Mouse (Mus musculus) yolk sac, embryonic 10.5 days (tissue): ENCODE data around the gene Ino80b.

ENCODE experiments used
- DNase-seq: peaks from one replicate; pipeline ENCODE4 v3.0.0-alpha.2; 2017; ENCODE audit warnings: low spot score

Gene Ino80b

DNA sequence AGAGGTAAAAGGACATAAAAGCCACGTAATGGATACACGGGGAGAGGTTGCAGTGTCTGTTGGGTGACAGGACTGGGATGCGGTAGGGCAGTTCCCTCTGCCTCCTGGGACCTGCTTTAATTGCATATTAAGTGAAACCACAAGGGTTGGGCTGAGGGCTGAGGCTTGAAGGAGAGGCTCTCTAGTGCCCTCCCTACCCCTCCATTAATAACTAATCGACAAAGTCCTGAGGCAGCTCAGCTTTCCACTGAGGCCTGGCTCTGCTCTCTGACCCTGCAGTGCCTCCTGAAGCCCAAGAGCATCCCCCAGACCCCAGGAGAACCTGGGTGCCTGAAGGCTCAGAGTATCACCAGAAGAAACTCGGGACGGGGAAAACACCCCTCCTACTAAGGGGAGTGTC, 40.8 kb downstream of the Ino80b start:
- DNase-seq: no peak

DNA sequence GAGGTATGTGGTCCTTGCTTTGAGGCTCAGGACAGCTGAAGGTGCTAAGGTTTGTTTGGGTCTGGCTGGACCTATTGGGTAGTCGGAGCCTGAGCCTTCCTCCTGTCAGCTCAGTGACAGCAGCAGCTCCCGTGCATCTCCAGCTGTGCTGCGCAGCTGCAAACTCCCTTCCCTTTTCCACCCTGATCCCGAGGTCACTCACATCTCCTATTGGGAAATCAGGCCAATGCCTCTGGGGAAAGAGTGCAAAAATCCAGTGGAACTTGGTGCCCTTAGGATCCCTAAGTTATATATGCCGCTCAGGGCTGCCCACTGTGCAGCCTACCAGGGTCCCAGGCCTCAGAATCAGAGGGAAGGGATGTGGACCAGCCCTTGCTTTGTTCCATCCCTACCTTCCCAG, 41.7 kb downstream of the Ino80b start:
- DNase-seq: no peak

DNA sequence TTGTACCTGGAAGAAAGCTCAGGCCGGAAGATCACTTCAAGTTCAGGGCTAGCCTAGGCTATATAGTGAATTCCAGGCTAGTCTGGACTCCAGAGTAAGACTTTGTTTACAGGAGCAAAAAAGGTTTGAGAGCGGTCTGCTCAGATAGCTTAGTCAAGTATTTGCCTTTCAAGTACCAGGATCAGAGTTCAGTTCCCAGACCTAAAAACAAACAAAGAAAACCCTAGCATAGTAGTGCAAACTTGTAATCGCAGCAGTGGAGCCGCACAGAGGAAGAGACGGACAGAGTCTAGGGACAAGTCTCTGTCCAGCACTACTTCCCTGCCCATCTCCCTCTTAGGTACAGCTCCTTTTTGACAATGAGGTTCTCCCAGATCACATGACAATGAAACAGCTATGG, 45.0 kb downstream of the Ino80b start:
- DNase-seq: peak; percentile 63

- peak; percentile 98 for DNase-seq
These were observed 46.8 kb downstream of the Ino80b start for GRCm38 (mm10) chr6:83078324-83078858.

DNA sequence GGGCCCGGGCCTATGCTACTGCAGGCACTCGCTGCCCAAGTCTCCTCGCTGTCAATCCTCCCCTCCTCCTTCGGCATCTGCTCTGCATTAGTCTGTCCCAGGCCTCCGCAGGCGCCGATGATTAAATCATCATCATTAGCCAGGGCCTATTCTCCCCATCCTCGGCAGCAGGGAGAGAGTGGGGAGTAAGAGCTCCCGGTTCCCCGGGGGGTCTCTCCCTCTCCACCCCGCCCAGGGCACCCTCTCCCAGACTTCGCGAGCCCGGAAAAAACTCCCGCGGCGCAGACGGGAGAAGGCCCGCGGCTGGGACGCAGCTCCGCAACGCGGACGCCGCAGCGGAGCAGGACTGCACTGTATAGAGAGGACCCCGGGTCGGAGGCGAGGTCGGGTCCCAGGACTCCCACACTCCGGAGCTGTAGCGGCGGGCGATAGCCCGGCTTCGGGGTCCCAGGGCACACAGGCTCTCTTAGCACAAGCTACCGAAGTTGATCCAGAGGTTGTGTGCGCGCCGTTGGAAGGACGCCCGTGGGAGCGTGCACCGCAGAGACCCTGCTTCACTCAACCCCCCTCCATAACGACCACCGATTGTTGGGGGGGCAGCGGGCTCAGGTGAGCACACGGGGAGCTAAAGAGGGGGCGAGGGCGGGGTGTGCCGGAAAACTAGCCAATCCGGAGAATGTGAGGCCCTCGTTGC, 47.5 kb downstream of the Ino80b start, which contains the start of gene Pcgf1:
TSS of gene Pcgf1 (plus strand) at position 240 of the 694 bp plus-strand sequence.
- DNase-seq: no peak

DNA sequence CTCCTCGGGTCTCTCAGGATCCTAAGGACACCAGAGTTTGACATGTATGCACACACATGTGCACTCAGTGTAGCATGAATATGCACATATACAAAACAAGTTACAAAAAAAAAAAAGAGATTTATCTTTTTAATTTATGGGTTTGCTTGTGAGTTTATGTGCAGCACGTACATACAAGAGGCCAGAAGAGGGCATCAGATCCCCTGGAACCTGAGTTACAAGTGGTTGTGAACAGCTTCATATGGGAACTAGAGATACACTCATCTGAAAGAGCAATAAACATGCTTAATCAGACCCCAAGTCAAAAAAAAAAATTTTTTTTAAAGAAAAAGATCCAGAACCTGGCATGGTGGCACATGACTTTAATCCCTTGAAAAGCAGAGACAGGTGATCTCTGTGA, 50.3 kb downstream of the Ino80b start:
- no peak for DNase-seq
